Mouse (Mus musculus): Measurements from ENCODE around the gene Pkp3. TPM values are rescaled to one million over a fixed set of nuclear protein-coding genes. Genes with fewer than 3 reads are reported as not detected.

Gene Pkp3
- total and polyA plus RNA-seq, 3 experiments, result not detected

- Histone ChIP-seq H3K4me3 (ENCODE audit: control insufficient read depth in 1 of 2, insufficient read depth in 1 of 2, low read depth in 2 of 2, low read length in 2 of 2) (no peak overlapping the region), H3K9me3 (replicated peaks; ENCODE audit: insufficient read depth, low read length) (no peaks in the 10 kb centered on the region), H3K4me1 (ENCODE audit: control insufficient read depth in 1 of 2, insufficient read depth in 2 of 2, low read length in 2 of 2) (no peaks in the 10 kb centered on the region; a peak in 1 of 4 replicates), H3K36me3 (ENCODE audit: control insufficient read depth in 1 of 2, insufficient read depth in 2 of 2, low read length in 2 of 2) (no peaks in the 10 kb centered on the region), H3K27me3 (ENCODE audit: control insufficient read depth in 1 of 2, insufficient read depth in 2 of 2, low read length in 2 of 2) (peaks cover 2 to 7% of the 10 kb centered on the region in 2 experiments; a peak in 2 of 4 replicates), H3K9ac (ENCODE audit: control insufficient read depth, low read depth, low read length, poor library complexity, severe bottlenecking) (no peak overlapping the region), H3K79me2 (ENCODE audit: control insufficient read depth, insufficient read depth, low read length, poor library complexity) (no peaks in the 10 kb centered on the region), H3K27ac (ENCODE audit: control insufficient read depth, low read depth, low read length) (no peak overlapping the region)
- TF ChIP-seq E2F4 (IDR thresholded peaks at IDR 0.05; ENCODE audit: borderline replicate concordance, low read depth, low read length), result no peak
- TF ChIP-seq BHLHE40 (IDR thresholded peaks at IDR 0.05; ENCODE audit: borderline replicate concordance, low read depth, low read length), result no peak
- TF ChIP-seq SIN3A (IDR thresholded peaks at IDR 0.05; ENCODE audit: low read length), result no peak
- TF ChIP-seq MAFK (IDR thresholded peaks at IDR 0.05; ENCODE audit: borderline replicate concordance, low read depth, low read length), result no peak
- TF ChIP-seq TAL1 (IDR thresholded peaks at IDR 0.05; ENCODE audit: low read length), result no peak
- TF ChIP-seq NELFE (IDR thresholded peaks at IDR 0.05; ENCODE audit: low read depth, low read length), result no peak
- no peak for TF ChIP-seq CHD1 (IDR thresholded peaks at IDR 0.05; ENCODE audit: low read depth, low read length)
- TF ChIP-seq CTCF (IDR thresholded peaks at IDR 0.05 in 2 of 3, conservative IDR thresholded peaks at IDR 0.05 in 1 of 3; ENCODE audit: control insufficient read depth in 1 of 3, insufficient read depth in 1 of 3, low read depth in 2 of 3, low read length in 3 of 3, poor library complexity in 1 of 3, severe bottlenecking in 1 of 3), result no peak
- TF ChIP-seq RCOR1 (IDR thresholded peaks at IDR 0.05; ENCODE audit: low read depth, low read length), result no peak
- TF ChIP-seq MEF2A (IDR thresholded peaks at IDR 0.05; ENCODE audit: extremely low read depth, insufficient replicate concordance, low read depth, low read length, poor library complexity, severe bottlenecking), result no peak
- TF ChIP-seq CHD2 (IDR thresholded peaks at IDR 0.05; ENCODE audit: low read length), result no peak
- no peak for TF ChIP-seq MAX (IDR thresholded peaks at IDR 0.05; ENCODE audit: low read length)
- TF ChIP-seq MAZ (IDR thresholded peaks at IDR 0.05; ENCODE audit: low read depth, low read length), result no peak
- TF ChIP-seq SMC3 (IDR thresholded peaks at IDR 0.05; ENCODE audit: low read depth, low read length), result no peak
- TF ChIP-seq KAT2A (conservative IDR thresholded peaks at IDR 0.05; ENCODE audit: low read depth, low read length), result no peak
- no peak for TF ChIP-seq MXI1 (IDR thresholded peaks at IDR 0.05; ENCODE audit: low read depth, low read length)
- DNase-seq (ENCODE audit: low read depth, low spot score), result no peak
Observed at GRCm38 (mm10) chr7:141115874-141116273, 37.9 kb downstream of the Pkp3 start.

DNA sequence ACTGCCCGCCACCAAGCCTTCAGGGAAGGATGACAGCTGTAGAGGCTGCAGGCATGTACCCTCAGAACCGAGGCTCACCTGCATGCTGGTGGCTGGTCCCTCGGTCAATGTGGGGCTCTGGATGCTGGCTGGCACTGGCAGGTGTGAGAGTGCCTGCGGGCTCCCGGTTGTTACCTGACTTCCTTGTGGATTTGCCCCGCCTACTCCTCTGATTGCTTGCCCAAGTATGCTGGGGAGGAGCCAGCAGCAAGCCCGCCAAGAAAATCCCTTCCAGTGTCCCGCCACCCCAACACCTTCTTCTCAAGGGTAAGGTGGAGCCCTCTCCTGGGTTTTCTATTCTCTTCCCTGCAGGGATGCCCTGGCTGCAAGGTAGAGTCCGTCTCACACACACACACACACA, 39.6 kb downstream of the Pkp3 start, which contains the start of gene Ano9:
TSS of gene Ano9 (minus strand) at position 171 of the 400 bp plus-strand sequence.
- H3K9ac ChIP-seq (ENCODE audit: control insufficient read depth, low read depth, low read length, poor library complexity, severe bottlenecking), result no peak within 1 kb of the TSS

More for the DNA sequence above, 39.6 kb downstream of the Pkp3 start, which contains the start of gene Ano9:
- TF ChIP-seq ZC3H11A (IDR thresholded peaks at IDR 0.05; ENCODE audit: low read depth, low read length) (no peak), USF1 (IDR thresholded peaks at IDR 0.05; ENCODE audit: low read depth, low read length) (no peak), SIN3A (IDR thresholded peaks at IDR 0.05; ENCODE audit: low read length) (no peak), NELFE (IDR thresholded peaks at IDR 0.05; ENCODE audit: low read depth, low read length) (no peak), EP300 (IDR thresholded peaks at IDR 0.05; ENCODE audit: low read depth in 1 of 2, low read length in 2 of 2) (no peak)
- no peaks in the 10 kb centered on the region for H3K79me2 ChIP-seq (ENCODE audit: control insufficient read depth, insufficient read depth, low read length, poor library complexity)
- H3K4me3 ChIP-seq (ENCODE audit: control insufficient read depth in 1 of 2, insufficient read depth in 1 of 2, low read depth in 2 of 2, low read length in 2 of 2), result no peak within 1 kb of the TSS
- peaks cover 0 to 9% of the 10 kb centered on the region in 2 experiments; a peak in 2 of 4 replicates for H3K4me1 ChIP-seq (ENCODE audit: control insufficient read depth in 1 of 2, insufficient read depth in 2 of 2, low read length in 2 of 2)
- H3K27ac ChIP-seq (ENCODE audit: control insufficient read depth, low read depth, low read length), result no peak within 1 kb of the TSS
- H3K9me3 ChIP-seq (replicated peaks; ENCODE audit: insufficient read depth, low read length), result no peaks in the 10 kb centered on the region
- H3K36me3 ChIP-seq (ENCODE audit: control insufficient read depth in 1 of 2, insufficient read depth in 2 of 2, low read length in 2 of 2), result peaks cover 0 to 9% of the 10 kb centered on the region in 2 experiments; a peak in 2 of 4 replicates
- DNase-seq (ENCODE audit: low read depth, low spot score), result no peak
- H3K27me3 ChIP-seq (ENCODE audit: control insufficient read depth in 1 of 2, insufficient read depth in 2 of 2, low read length in 2 of 2), result peaks cover 2 to 7% of the 10 kb centered on the region in 2 experiments; a peak in 2 of 4 replicates

Data from MEL (cell line).